Mouse (Mus musculus): Measurements from ENCODE around the gene 4930519P11Rik. TPM values are rescaled to one million over a fixed set of nuclear protein-coding genes. Genes with fewer than 3 reads are reported as not detected.

Gene 4930519P11Rik
- total and polyA plus RNA-seq, 2 experiments = 0.37 TPM; not detected in 1

DNA sequence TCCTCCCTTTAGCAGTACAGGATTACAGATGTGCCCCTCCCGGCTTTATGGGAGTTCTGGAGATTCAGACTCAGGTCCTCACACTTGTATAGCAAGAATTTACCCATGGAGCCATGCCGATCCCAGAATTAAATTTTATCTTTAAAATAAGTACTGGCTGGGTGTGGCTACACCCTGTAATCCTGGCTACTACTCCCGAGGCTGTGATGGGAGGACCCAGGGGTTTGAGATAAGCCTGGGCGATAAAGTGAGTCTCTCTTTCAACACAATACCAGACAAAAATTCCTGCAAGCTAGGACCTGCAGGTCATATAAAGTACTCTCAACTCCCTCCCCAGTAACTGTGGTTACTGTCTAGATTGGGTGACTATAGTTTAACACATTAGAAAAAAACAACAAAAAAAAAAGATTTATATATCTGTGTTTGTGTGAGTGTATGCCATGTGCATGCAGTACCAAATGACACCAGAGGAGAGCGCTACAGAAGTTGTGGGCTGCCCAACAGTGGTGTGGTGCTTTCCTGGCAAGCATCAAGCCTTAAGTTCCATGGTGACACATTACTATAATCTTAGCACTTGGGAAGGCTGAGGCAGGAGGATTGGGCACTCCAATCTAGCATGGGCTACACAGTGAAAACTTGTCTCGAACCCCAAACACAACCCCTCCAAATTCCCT, 29.6 kb upstream of the 4930519P11Rik start:
- Histone ChIP-seq H3K79me2 (ENCODE audit: control insufficient read depth, insufficient read depth, low read length) (no peaks in the 10 kb centered on the region), H3K4me3 (ENCODE audit: insufficient read depth, low read depth, low read length) (no peak overlapping the region), H3K27ac (replicated peaks; ENCODE audit: insufficient read depth, low read depth, low read length) (no peak overlapping the region), H3K36me3 (ENCODE audit: control insufficient read depth, insufficient read depth, low read length) (peaks cover 4% of the 10 kb centered on the region; the same call in 1 of the 2 replicates), H3K27me3 (ENCODE audit: control insufficient read depth, insufficient read depth, low read length) (no peaks in the 10 kb centered on the region), H3K4me1 (ENCODE audit: control insufficient read depth, insufficient read depth, low read length) (no peaks in the 10 kb centered on the region), H3K9ac (ENCODE audit: low read depth, low read length) (no peak overlapping the region)
- no peak for DNase-seq (ENCODE audit: extremely low read depth, low read depth, low spot score)
- 89% methylated on average over 6 of the region's 6 CpGs for WGBS
- TF ChIP-seq POLR2A (IDR thresholded peaks at IDR 0.05; ENCODE audit: extremely low read depth, insufficient read depth, low read length) (no peak), CTCF (IDR thresholded peaks at IDR 0.05; ENCODE audit: low read depth, low read length) (no peak)

DNA sequence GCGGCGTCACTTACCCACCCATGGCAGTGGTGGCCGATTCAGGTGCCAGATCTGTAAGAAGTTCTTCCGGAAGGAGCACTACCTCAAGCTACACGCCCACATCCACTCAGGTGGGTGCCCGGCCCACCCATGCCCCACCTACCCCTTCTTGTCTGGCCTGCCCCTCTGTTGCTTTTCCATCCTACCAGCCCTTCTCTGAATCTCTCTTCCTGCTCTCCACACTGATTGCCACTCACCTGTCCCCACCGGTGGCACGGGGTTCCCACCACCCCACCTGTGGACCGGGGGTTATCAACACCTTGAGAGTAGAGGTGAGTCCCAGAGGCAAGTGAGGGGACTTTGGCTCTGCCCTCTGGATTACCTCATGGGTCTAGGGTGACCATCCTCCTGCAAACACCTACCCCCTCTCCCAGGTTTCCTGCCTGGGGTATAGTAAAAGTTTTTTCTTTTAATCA, 28.8 kb upstream of the 4930519P11Rik start:
- DNase-seq (ENCODE audit: extremely low read depth, low read depth, low spot score) = no peak
- no peaks in the 10 kb centered on the region for H3K4me1 ChIP-seq (ENCODE audit: control insufficient read depth, insufficient read depth, low read length)
- TF ChIP-seq POLR2A (IDR thresholded peaks at IDR 0.05; ENCODE audit: extremely low read depth, insufficient read depth, low read length) (no peak), CTCF (IDR thresholded peaks at IDR 0.05; ENCODE audit: low read depth, low read length) (no peak)
- peaks cover 4% of the 10 kb centered on the region; the same call in 1 of the 2 replicates for H3K36me3 ChIP-seq (ENCODE audit: control insufficient read depth, insufficient read depth, low read length)
- 93% methylated on average over 9 of the region's 9 CpGs for WGBS
- H3K79me2 ChIP-seq (ENCODE audit: control insufficient read depth, insufficient read depth, low read length) = no peaks in the 10 kb centered on the region
- H3K27me3 ChIP-seq (ENCODE audit: control insufficient read depth, insufficient read depth, low read length) = no peaks in the 10 kb centered on the region
- no peak overlapping the region for H3K27ac ChIP-seq (replicated peaks; ENCODE audit: insufficient read depth, low read depth, low read length)
- no peak overlapping the region for H3K4me3 ChIP-seq (ENCODE audit: insufficient read depth, low read depth, low read length)
- no peak overlapping the region for H3K9ac ChIP-seq (ENCODE audit: low read depth, low read length)

DNA sequence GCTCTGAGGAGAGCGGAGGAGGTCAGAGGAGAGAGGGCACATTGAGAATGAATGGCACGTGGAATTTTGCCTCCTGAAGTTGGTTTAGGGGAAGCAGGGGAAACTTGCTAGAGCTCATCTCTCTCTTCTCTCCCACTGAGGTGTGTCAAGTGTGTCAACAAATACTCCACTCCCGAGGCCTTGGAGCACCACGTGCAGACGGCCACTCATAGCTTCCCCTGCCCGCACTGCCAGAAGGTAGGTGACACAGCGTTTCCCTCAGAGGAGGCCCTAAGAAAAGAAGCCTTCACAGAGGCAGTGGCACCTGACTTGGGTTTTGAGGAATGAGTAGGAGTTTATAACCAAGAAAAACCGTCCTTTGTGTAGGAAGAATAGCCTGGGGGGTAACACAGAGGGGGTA, 27.9 kb upstream of the 4930519P11Rik start:
- H3K27me3 ChIP-seq (ENCODE audit: control insufficient read depth, insufficient read depth, low read length) = no peaks in the 10 kb centered on the region
- no peaks in the 10 kb centered on the region for H3K4me1 ChIP-seq (ENCODE audit: control insufficient read depth, insufficient read depth, low read length)
- H3K79me2 ChIP-seq (ENCODE audit: control insufficient read depth, insufficient read depth, low read length) = no peaks in the 10 kb centered on the region
- peaks cover 4% of the 10 kb centered on the region; the same call in 1 of the 2 replicates for H3K36me3 ChIP-seq (ENCODE audit: control insufficient read depth, insufficient read depth, low read length)
- H3K4me3 ChIP-seq (ENCODE audit: insufficient read depth, low read depth, low read length) = no peak overlapping the region
- 87% methylated on average over 8 of the region's 8 CpGs for WGBS
- TF ChIP-seq CTCF (IDR thresholded peaks at IDR 0.05; ENCODE audit: low read depth, low read length) (no peak), POLR2A (IDR thresholded peaks at IDR 0.05; ENCODE audit: extremely low read depth, insufficient read depth, low read length) (no peak)
- H3K27ac ChIP-seq (replicated peaks; ENCODE audit: insufficient read depth, low read depth, low read length) = no peak overlapping the region
- H3K9ac ChIP-seq (ENCODE audit: low read depth, low read length) = no peak overlapping the region
- DNase-seq (ENCODE audit: extremely low read depth, low read depth, low spot score) = no peak

DNA sequence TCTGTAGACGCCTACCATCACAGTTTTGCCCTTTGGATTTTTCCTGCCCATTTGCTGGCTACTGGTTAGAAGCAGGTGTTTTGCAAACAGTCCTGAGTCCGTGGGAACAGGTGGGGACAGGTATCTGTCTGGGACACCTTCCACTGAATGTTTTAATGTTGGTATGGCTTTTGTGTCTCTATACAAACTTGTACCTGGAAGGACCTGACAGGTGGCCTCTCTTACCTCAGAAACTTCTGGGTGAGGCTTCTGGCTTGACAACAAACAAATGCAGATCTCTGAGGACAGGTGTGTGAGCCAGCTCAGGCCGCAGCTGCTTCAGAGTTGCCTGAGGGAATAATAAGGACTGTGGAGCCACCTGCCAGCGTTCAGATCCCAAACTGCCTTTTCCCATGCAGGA, 25.9 kb upstream of the 4930519P11Rik start:
- WGBS = 87% methylated on average over 4 of the region's 4 CpGs

DNA sequence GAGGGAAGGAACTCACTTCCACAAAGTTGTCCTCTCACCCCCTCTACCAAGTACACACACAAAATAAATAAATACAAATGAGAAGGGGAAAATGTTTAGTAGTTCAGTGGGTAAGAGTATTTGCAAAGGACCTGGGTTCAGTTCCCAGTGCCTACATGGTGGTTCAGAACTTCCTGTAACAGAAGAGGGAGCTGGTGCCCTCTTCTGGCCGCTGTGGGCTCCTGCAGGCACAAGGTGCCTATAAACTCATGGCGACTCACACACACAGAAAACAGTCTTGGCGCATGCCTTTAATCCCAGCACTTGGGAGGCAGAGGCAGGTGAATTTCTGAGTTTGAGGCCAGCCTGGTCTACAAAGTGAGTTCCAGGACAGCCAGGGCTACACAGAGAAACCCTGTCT, 25.3 kb upstream of the 4930519P11Rik start:
- 99% methylated on average over 3 of the region's 3 CpGs for WGBS
- Histone ChIP-seq H3K4me1 (ENCODE audit: control insufficient read depth, insufficient read depth, low read length) (no peaks in the 10 kb centered on the region), H3K79me2 (ENCODE audit: control insufficient read depth, insufficient read depth, low read length) (no peaks in the 10 kb centered on the region), H3K9ac (ENCODE audit: low read depth, low read length) (no peak overlapping the region), H3K27ac (replicated peaks; ENCODE audit: insufficient read depth, low read depth, low read length) (no peak overlapping the region), H3K36me3 (ENCODE audit: control insufficient read depth, insufficient read depth, low read length) (peaks cover 6% of the 10 kb centered on the region; the same call in 1 of the 2 replicates), H3K27me3 (ENCODE audit: control insufficient read depth, insufficient read depth, low read length) (no peaks in the 10 kb centered on the region), H3K4me3 (ENCODE audit: insufficient read depth, low read depth, low read length) (no peak overlapping the region)
- no peak for DNase-seq (ENCODE audit: extremely low read depth, low read depth, low spot score)
- TF ChIP-seq POLR2A (IDR thresholded peaks at IDR 0.05; ENCODE audit: extremely low read depth, insufficient read depth, low read length) (no peak), CTCF (IDR thresholded peaks at IDR 0.05; ENCODE audit: low read depth, low read length) (0 out of 2 replicates have a peak, but pooled peaks have one; percentile 7)

More for the DNA sequence above, 25.9 kb upstream of the 4930519P11Rik start:
- no peak overlapping the region for H3K27ac ChIP-seq (replicated peaks; ENCODE audit: insufficient read depth, low read depth, low read length)
- H3K79me2 ChIP-seq (ENCODE audit: control insufficient read depth, insufficient read depth, low read length) = no peaks in the 10 kb centered on the region
- H3K27me3 ChIP-seq (ENCODE audit: control insufficient read depth, insufficient read depth, low read length) = no peaks in the 10 kb centered on the region
- H3K4me3 ChIP-seq (ENCODE audit: insufficient read depth, low read depth, low read length) = no peak overlapping the region
- no peak for DNase-seq (ENCODE audit: extremely low read depth, low read depth, low spot score)
- H3K9ac ChIP-seq (ENCODE audit: low read depth, low read length) = no peak overlapping the region
- peaks cover 6% of the 10 kb centered on the region; the same call in 1 of the 2 replicates for H3K36me3 ChIP-seq (ENCODE audit: control insufficient read depth, insufficient read depth, low read length)
- H3K4me1 ChIP-seq (ENCODE audit: control insufficient read depth, insufficient read depth, low read length) = no peaks in the 10 kb centered on the region
- TF ChIP-seq POLR2A (IDR thresholded peaks at IDR 0.05; ENCODE audit: extremely low read depth, insufficient read depth, low read length) (no peak), CTCF (IDR thresholded peaks at IDR 0.05; ENCODE audit: low read depth, low read length) (no peak)

DNA sequence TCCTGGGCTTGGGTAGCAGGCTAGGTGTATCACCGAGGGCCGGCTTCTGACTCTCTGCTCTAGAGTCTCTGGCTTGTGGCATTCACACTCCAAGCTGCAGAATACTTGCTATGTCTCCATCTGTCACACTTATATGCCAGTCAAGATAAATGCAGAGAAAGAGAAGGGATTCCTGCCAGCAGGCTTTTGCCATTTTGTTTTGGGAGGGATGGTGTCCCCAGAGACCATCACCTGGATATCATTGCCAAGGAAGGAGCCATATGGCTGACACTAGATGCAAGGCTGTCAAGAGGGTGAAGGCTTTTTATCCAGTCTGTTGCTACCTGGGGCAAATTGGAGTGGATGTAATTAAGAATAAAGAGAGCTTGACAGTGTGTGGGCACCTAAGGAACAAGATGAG, 22.6 kb upstream of the 4930519P11Rik start:
- Histone ChIP-seq H3K36me3 (ENCODE audit: control insufficient read depth, insufficient read depth, low read length) (peaks cover 10% of the 10 kb centered on the region), H3K4me3 (ENCODE audit: insufficient read depth, low read depth, low read length) (no peak overlapping the region), H3K27ac (replicated peaks; ENCODE audit: insufficient read depth, low read depth, low read length) (no peak overlapping the region), H3K4me1 (ENCODE audit: control insufficient read depth, insufficient read depth, low read length) (no peaks in the 10 kb centered on the region), H3K79me2 (ENCODE audit: control insufficient read depth, insufficient read depth, low read length) (no peaks in the 10 kb centered on the region), H3K27me3 (ENCODE audit: control insufficient read depth, insufficient read depth, low read length) (no peaks in the 10 kb centered on the region), H3K9ac (ENCODE audit: low read depth, low read length) (no peak overlapping the region)
- no peak for TF ChIP-seq CTCF (IDR thresholded peaks at IDR 0.05; ENCODE audit: low read depth, low read length)
- no peak for TF ChIP-seq POLR2A (IDR thresholded peaks at IDR 0.05; ENCODE audit: extremely low read depth, insufficient read depth, low read length)
- WGBS = 100% methylated on average over 2 of the region's 2 CpGs
- DNase-seq (ENCODE audit: extremely low read depth, low read depth, low spot score) = no peak
